Mouse (Mus musculus): ENCODE data around the gene Olfr201.
A peak's percentile ranks its signal among the peaks of the same experiment; 100 is the strongest.
"Not testable (repeated sequence)": the region's sequence is repeated elsewhere in the genome, so short reads cannot be mapped to it uniquely, and the experiment has no call there.

Olfr201 gene

DNA sequence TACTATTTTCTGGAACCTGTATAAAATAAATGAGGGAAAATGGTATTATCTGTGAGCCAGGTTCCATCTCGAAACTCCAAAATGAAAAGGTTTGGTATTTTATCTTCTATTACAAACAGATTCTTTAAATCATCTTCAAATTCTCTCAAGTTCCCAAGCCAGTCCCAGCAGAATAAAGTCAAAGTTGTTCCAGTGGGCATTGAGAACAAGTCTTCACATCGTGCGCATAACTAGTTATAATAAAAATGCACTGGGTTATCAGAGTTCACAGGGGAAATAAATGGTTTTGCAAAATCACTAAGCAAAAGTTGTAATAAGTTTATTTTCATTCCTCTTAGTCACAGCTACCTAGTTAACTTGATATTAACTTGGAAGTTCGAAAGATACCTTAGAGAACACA lies at the start of gene Olfr201:
TSS of gene Olfr201 (minus strand) at position 101 of the 400 bp plus-strand sequence.
- not testable (repeated sequence) for DNase-seq (ENCODE audit: low read depth, low spot score)

DNA sequence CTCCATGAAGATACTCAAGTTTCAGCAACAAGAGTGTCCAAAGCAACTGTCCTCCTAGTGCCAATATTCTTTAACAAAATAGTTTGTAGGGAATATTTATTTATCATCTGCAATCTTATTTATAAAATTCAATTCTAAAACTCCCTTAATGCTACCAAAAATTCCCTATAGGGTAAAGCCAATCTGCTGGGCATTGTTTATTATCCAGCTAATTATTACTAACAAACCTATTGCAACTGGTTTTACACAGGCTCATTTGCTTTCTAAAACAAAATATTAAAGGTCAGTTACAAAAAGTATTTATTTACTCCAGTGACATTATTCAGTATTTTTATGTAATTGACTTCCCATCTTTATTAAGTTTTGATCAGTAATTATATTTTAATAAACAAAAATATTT lies 45.7 kb upstream of the Olfr201 start, which contains the start of gene Olfr204:
TSS of gene Olfr204 (minus strand) at position 101 of the 400 bp plus-strand sequence.
- no peak for DNase-seq (ENCODE audit: low read depth, low spot score)

DNA sequence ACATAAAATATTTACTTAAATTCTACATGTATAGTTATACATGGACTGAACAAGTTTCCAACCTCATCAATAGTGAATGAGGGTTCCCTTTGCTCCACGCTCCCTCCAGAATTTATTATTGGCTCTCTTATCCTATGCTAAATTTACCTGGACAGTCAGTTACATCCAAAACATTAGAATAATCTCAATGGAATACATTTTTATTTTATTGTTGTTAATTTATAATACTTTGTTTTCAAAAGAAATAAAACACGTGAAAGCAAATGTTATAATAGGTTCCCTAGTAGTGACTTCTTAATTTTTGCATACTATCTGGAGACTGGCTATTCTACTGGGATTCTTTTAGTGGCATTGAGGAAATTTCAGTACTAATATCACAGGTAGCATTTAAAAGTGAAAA lies 26.1 kb upstream of the Olfr201 start, which contains the start of gene Olfr203:
TSS of gene Olfr203 (plus strand) at position 301 of the 400 bp plus-strand sequence.
- DNase-seq (ENCODE audit: low read depth, low spot score): no peak

DNA sequence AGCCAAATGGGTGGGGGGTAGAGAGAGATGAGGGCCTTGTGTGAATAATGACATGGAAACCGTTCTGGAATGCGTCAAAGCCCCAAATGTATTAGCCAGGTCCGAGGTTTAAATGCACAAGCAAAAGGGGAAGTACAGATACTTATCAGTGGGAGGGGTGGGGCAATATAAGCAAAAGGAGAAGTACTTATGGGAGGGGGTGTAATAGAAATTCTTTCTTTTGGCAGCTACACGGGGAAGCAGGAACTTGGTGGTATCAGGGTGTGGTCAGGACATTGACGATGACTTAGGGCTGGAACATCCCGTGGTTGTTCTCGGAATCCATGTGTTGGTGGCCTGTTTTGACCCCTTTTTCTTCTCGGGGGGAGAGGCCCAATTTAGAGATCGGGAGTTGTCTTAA lies 15.1 kb upstream of the Olfr201 start:
- DNase-seq (ENCODE audit: low read depth, low spot score): not testable (repeated sequence)

DNA sequence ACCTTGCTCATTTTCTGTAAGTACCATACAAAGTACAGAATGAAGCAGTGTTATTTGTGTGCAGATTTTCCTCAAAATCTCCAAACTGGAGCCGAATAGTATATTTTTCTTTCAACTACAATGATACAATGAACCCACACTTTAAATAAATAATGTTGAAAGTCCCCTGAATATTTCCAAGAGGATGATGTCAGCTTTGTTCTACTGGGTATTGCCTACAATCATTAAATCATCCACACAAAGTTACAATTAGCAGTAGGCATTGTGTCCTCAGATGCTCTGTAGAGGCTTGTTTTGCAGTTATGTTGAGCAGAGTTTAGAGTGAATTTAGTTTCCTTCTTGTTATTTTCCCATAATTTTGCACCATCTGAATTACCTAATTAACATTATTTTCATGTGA lies 14.3 kb upstream of the Olfr201 start, which contains the start of gene Olfr202:
TSS of gene Olfr202 (minus strand) at position 101 of the 400 bp plus-strand sequence.
- no peak for DNase-seq (ENCODE audit: low read depth, low spot score)

DNA sequence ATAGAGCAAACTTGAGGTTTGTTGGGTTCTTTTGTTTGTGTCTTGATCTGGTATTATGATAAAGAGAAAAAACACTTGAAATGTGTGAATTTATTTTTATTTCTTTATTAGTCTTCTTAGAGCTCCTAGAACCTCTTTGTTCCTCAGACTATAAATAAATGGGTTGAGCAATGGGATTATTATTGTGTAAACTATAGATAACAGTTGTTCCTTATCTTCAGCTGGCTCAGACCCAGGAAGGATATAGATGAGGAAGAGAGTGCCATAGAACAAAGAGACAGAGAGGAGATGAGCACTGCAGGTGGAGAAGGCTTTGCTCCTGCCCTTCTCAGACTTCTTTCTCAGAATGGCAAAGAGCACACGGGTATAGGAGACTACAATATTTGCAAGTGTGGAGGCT lies 11.0 kb upstream of the Olfr201 start:
- DNase-seq (ENCODE audit: low read depth, low spot score): no peak

DNA sequence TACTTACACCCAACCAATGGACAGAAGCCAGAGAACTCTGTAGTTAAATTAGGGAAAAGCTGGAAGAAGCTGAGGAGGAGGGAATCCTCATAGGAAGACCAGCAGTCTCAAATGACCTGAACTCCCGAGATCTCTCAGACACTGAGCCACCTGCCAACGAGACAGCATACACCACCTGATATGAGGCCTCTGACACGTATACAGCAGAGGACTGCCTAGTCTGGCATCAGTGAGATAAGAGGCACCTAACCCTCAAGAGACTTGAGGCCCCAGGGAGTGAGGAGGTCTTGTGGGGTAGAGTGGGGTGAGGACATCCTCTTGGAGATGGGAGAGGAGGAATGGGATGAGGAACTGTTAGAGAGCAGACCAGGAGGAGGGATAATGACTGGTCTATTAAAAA lies 8.1 kb upstream of the Olfr201 start:
- no peak for DNase-seq (ENCODE audit: low read depth, low spot score)

DNA sequence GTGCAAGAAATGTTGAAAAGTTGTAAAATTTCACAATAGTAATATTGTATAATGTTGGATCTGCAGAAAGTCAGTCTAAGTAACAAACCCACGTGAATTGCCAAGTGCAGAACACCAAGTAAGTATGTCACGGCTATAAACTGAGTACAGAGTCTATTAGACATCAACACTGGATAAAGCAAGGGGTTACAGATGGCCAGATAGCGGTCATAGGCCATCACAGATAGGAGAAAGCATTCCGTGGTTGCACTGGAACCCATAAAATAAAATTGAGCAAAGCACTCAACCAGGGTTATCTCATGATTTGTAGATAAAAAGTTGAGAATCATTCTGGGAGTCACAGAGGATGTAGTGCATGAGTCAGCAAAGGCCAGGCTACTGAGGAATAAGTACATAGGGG lies 3.3 kb downstream of the Olfr201 start:
- DNase-seq (ENCODE audit: low read depth, low spot score): not testable (repeated sequence)

DNA sequence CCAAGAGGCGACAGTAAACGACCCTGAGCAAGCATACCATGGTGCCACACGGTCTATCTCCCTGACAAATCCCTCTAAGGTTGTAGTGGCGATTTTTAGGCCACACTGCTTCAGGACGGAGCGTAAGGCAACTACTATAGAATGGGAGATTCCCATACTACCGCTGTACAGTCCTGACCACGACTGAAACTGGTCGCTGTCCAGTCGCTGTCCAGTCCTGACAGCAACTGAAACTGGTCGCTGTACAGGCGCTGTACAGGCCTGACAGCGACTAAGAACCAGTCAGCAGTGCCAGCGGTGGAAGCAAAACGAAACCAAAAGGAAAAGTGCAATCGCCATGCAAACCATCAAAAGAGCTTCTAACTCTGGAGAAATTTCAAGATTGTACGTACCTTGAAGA lies 22.7 kb downstream of the Olfr201 start:
- peak; percentile 2 for DNase-seq (ENCODE audit: low read depth, low spot score)

DNA sequence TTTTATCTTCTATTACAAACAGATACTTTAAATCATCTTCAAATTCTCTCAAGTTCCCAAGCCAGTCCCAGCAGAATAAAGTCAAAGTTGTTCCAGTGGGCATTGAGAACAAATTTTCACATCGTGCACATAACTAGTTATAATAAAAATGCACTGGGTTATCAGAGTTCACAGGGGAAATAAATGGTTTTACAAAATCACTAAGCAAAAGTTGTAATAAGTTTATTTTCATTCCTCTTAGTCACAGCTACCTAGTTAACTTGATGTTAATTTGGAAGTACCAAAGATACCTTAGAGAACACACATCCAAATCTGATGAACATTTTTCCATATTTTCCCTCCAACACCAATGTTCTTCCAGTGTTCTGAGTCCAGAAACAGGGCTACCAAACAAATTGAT lies 52.8 kb downstream of the Olfr201 start, which contains the start of gene Olfr199:
TSS of gene Olfr199 (minus strand) at position 101 of the 400 bp plus-strand sequence.
- DNase-seq (ENCODE audit: low read depth, low spot score): not testable (repeated sequence)

DNA sequence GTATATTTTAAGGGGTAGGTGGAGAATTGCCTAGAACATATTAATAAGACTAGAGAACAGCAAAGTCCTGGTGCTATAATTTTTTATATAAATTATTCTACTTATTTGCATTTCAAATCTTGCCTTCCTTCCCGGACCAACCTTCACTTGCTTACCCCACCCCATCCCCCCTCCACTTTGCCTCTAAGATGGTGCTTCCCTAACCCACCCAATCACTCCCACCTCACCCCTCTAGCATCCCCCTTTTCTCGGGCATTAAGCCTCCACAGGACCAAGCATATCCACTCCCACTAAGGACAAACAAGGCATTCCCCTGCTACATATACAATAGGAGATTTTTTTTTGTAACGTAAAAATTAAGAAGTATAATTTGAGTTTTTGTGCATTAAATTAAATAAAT lies 54.6 kb downstream of the Olfr201 start:
- not testable (repeated sequence) for DNase-seq (ENCODE audit: low read depth, low spot score)
